Mouse (Mus musculus) brain, embryonic 14.5 days (tissue): ENCODE results near the gene Gm15091. TPM values are rescaled to one million over a fixed set of nuclear protein-coding genes. Genes with fewer than 3 reads are reported as not detected.
"Not testable (repeated sequence)": the region's sequence is repeated elsewhere in the genome, so short reads cannot be mapped to it uniquely, and the experiment has no call there.

Source experiments
- DNase-seq: peaks from one replicate; pipeline ENCODE4 v3.0.0-alpha.2; 2011; ENCODE audit warnings: low read depth
- polyA plus RNA-seq: library from polyadenylated mRNA; depleted of rRNA; stranded (reverse); fragments of >200 nt; gene quantifications from 2 replicates; pipeline ENCODE4 v1.2.3, GENCODE M21; 2012; rRNA removed

Gm15091 gene
- not detected in 2 replicates for polyA plus RNA-seq

DNA sequence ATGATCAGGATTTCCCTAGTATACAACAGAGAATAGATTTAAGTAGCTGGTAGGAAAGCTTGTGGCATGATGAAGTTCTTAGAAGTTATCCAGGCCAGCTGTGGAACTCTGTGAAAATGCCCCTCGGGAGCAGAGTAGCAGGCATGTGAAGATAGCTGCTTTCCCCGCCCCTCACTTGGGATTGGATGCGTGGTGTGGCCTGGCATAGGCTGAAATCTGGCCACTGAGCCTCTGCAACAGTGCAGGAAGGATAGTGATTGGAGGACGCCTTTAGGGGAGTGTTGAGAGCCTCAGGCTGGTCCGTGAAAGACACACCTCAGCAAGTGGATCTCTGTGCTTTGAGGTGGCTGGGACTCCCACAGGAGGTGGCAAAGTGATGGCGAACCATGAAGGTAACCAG is at the start of gene Gm15091:
TSS of gene Gm15091 (plus strand) at position 301 of the 400 bp plus-strand sequence.
- DNase-seq: not testable (repeated sequence)

Other genes with a start within 250 kb of the Gm15091 start
- not detected in 2 replicates for gene Gm15097, start 157.2 kb upstream of the Gm15091 start, polyA plus RNA-seq